Mouse (Mus musculus): ENCODE measurements at regions not wholly inside any gene's neighbourhood (a gene's known extent, or its start where the extent isn't known, plus 50 kb on each side); places are given as distances from the start of the nearest gene placed in this dataset.
"Not testable (repeated sequence)": the region's sequence is repeated elsewhere in the genome, so short reads cannot be mapped to it uniquely, and the experiment has no call there.

DNA sequence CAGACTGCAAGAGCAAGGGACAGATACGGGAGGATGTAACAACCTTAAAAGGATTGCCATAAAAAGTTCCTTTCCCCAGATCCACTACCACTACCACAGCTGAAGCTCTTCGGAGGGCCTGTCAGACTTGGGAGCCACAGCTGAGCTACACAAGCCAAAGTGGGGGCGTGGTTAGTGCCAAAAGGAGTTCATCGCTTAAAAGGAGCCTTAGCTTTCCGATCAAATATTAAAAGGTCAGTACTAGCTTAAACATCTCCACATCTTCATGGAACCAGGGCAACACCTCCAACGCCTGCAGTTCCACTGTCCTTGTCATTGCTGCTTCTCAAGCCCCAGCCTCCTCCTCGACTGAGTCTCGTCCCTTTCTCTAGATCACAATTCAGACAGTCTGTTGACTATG, 102.6 kb upstream of the Arid1b start:
- WGBS: 84% methylated on average over 8 of the region's 8 CpGs
- H3K9me3 ChIP-seq (ENCODE audit: control insufficient read depth, low read length): no peaks in the 10 kb centered on the region
- H3K27me3 ChIP-seq (replicated peaks; ENCODE audit: control insufficient read depth, insufficient read depth, low read length): no peaks in the 10 kb centered on the region
- ATAC-seq (replicated peaks; ENCODE audit: low FRiP score, low TSS enrichment, low read depth): no peak
- no peak overlapping the region for H3K27ac ChIP-seq (ENCODE audit: low read depth)
- no peak overlapping the region for H3K4me2 ChIP-seq (ENCODE audit: low read length)
- H3K4me3 ChIP-seq (ENCODE audit: low read depth, low read length): no peak overlapping the region
- H3K4me1 ChIP-seq (replicated peaks; ENCODE audit: control insufficient read depth, insufficient read depth, low read length): no peaks in the 10 kb centered on the region
- no peak overlapping the region for H3K9ac ChIP-seq (ENCODE audit: low read length)
- H3K36me3 ChIP-seq (ENCODE audit: control insufficient read depth, insufficient read depth, low read length): no peaks in the 10 kb centered on the region
- no peak for DNase-seq (ENCODE audit: low spot score)

DNA sequence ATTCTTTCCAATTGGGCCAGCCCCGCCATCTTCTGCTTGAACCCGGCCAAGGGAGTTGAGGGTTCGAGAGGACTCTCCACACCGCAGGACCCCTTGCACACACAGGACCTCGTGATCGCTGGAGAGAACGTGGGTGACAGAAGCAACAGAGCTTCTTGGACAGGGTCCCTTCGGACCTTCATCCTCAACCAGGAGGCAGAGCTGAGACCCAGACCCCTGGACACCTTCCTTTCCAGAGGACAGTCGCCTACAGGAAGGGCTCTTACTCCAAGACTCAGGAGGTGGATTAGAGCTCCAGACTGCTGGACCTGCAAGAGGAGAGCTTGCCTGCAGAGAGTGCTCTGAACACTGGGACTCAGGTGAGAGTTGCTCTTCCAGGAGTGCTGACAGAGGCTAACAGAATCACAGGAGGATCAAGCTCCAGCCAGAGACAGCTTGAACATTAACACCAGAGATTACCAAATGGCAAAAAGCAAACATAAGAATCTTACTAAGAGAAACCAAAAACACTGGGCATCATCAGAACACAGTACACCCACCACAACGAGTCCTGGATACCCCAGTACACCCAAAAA, 99.3 kb upstream of the Arid1b start:
- not testable (repeated sequence) for H3K4me1 ChIP-seq (replicated peaks; ENCODE audit: control insufficient read depth, insufficient read depth, low read length); H3K27ac ChIP-seq (ENCODE audit: low read depth); H3K27me3 ChIP-seq (replicated peaks; ENCODE audit: control insufficient read depth, insufficient read depth, low read length); H3K9me3 ChIP-seq (ENCODE audit: control insufficient read depth, low read length); H3K4me3 ChIP-seq (ENCODE audit: low read depth, low read length); H3K9ac ChIP-seq (ENCODE audit: low read length); H3K4me2 ChIP-seq (ENCODE audit: low read length); H3K36me3 ChIP-seq (ENCODE audit: control insufficient read depth, insufficient read depth, low read length); ATAC-seq (replicated peaks; ENCODE audit: low FRiP score, low TSS enrichment, low read depth)
- 91% methylated on average over 10 of the region's 10 CpGs for WGBS
- DNase-seq (ENCODE audit: low spot score): peak; percentile 29

DNA sequence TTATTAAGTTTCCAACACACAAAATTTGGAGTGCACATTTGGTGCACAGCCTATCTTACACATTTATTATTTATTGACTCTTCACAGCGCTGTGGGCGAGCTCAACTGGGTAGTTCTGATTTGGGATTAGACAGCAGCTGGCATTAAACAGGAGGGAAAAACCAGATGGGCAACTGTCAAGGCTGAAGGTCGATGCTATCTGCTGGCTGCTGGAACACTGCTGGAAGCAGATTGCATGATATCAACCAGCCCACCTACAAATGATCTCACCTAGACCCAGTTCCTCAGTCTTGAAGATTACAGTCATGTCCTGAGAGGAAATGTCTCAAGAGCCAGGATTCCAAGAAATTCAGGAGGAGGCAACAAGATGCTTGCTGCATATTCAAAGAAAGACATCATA, 91.0 kb upstream of the Arid1b start:
- no peak overlapping the region for H3K9ac ChIP-seq (ENCODE audit: low read length)
- H3K4me2 ChIP-seq (ENCODE audit: low read length): no peak overlapping the region
- 67% methylated on average over 3 of the region's 3 CpGs for WGBS
- peak; percentile 41 for DNase-seq (ENCODE audit: low spot score)
- ATAC-seq (replicated peaks; ENCODE audit: low FRiP score, low TSS enrichment, low read depth): no peak
- H3K36me3 ChIP-seq (ENCODE audit: control insufficient read depth, insufficient read depth, low read length): no peaks in the 10 kb centered on the region
- H3K9me3 ChIP-seq (ENCODE audit: control insufficient read depth, low read length): no peaks in the 10 kb centered on the region
- no peak overlapping the region for H3K4me3 ChIP-seq (ENCODE audit: low read depth, low read length)
- H3K27ac ChIP-seq (ENCODE audit: low read depth): no peak overlapping the region
- no peaks in the 10 kb centered on the region for H3K27me3 ChIP-seq (replicated peaks; ENCODE audit: control insufficient read depth, insufficient read depth, low read length)
- H3K4me1 ChIP-seq (replicated peaks; ENCODE audit: control insufficient read depth, insufficient read depth, low read length): no peaks in the 10 kb centered on the region

DNA sequence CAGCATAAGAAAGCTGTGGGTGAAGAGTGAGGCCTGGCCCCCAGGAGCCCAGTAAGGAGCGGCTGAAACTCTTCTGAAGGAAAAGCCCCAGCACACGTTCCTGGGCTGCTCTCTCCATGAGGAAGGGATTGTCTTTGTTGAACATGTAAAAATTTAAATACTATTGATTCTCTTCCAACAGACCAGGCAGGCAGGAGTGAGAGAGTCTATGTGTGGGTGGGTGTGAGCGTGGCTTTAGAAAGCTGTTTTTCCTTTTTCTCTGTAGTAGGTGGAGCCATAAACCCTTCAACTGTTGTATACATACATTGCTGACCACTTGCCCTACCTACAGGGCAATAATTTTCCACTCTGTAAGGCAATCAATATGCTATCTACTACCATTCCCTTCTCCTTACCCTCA, 87.6 kb upstream of the Arid1b start:
- DNase-seq (ENCODE audit: low spot score): peak; percentile 52
- H3K4me3 ChIP-seq (ENCODE audit: low read depth, low read length): no peak overlapping the region
- H3K9me3 ChIP-seq (ENCODE audit: control insufficient read depth, low read length): no peaks in the 10 kb centered on the region
- H3K4me1 ChIP-seq (replicated peaks; ENCODE audit: control insufficient read depth, insufficient read depth, low read length): no peaks in the 10 kb centered on the region
- peak overlapping the region; percentile 99 for H3K27ac ChIP-seq (ENCODE audit: low read depth)
- 36% methylated on average over 3 of the region's 3 CpGs for WGBS
- no peak overlapping the region for H3K4me2 ChIP-seq (ENCODE audit: low read length)
- no peak overlapping the region for H3K9ac ChIP-seq (ENCODE audit: low read length)
- no peaks in the 10 kb centered on the region for H3K36me3 ChIP-seq (ENCODE audit: control insufficient read depth, insufficient read depth, low read length)
- ATAC-seq (replicated peaks; ENCODE audit: low FRiP score, low TSS enrichment, low read depth): no peak
- H3K27me3 ChIP-seq (replicated peaks; ENCODE audit: control insufficient read depth, insufficient read depth, low read length): no peaks in the 10 kb centered on the region

DNA sequence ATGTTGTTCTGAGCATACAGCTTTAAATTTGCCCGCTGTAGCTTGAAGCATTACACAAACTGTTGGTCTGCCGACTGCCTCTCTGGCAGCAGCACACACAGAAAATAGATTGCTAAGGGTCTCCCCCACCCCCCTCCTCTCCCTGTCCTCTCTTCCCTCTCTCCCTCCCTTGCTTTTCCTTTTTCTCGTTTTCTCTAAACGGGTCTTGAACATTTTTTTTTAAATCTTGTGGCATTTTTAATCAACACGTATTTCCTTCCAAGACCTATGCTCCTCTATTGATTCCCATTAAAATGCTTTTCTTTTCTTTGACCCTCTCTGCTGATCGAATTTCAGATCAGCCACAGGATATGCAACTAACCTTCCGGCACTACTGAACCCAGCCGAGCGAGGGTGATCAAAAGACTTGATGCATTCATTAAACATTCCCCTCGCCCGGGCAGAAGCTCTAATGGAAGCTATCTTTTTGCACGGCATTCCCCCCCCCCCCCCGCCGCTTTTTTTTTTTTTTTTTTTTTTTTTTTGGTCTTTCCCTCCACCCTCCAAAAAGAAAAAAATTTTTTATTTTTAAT, 86.9 kb upstream of the Arid1b start:
- ATAC-seq (replicated peaks; ENCODE audit: low FRiP score, low TSS enrichment, low read depth) (no peak; the same call in 1 of the 2 replicates), DNase-seq (ENCODE audit: low spot score) (peak; percentile 73)
- Histone ChIP-seq H3K9ac (ENCODE audit: low read length) (peak overlapping the region; percentile 88), H3K4me1 (replicated peaks; ENCODE audit: control insufficient read depth, insufficient read depth, low read length) (no peaks in the 10 kb centered on the region), H3K27me3 (replicated peaks; ENCODE audit: control insufficient read depth, insufficient read depth, low read length) (no peaks in the 10 kb centered on the region), H3K27ac (ENCODE audit: low read depth) (peak overlapping the region; percentile 99), H3K9me3 (ENCODE audit: control insufficient read depth, low read length) (no peaks in the 10 kb centered on the region), H3K36me3 (ENCODE audit: control insufficient read depth, insufficient read depth, low read length) (no peaks in the 10 kb centered on the region), H3K4me2 (ENCODE audit: low read length) (peak overlapping the region; percentile 77), H3K4me3 (ENCODE audit: low read depth, low read length) (peak overlapping the region; percentile 50)
- 0% methylated on average over 14 of the region's 14 CpGs for WGBS

DNA sequence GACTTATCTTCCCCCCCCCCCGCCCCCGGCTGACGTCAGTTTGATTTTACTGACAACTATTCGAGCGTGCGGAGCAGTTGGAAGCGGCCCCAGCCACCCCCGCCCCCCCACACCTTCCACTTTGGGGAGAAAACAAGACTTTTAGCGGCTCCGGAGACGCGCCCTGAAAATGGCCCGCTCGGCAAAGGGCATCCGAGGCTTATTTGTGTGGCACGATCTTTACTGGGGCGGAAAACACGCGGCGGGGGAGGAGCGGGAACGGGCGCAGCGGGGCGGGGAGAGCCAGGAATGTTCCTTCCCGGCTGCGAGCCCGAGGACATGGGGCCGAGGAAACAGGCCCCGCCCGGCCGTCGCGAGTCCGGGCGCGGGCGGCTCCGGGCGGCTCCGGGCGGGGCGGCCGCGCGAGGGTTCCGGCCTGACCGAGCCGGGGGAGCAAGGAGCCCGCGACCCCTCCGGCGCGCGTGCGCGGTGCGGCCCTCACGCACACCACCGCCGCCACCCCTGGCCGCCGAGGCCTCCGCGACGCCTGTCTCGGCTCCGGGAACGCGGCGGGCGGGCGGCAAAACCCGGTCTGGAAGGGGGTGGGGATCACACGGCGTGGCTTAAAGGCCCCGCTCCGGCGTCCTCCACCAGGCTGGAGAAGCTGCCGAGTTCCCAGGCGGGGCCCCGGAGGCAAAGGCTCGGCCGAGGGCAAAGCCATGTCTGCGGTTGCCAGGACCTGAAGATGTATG, 86.1 kb upstream of the Arid1b start:
- peak; percentile 95 for ATAC-seq (replicated peaks; ENCODE audit: low FRiP score, low TSS enrichment, low read depth)
- under 1% methylated on average over 83 of the region's 85 CpGs for WGBS

DNA sequence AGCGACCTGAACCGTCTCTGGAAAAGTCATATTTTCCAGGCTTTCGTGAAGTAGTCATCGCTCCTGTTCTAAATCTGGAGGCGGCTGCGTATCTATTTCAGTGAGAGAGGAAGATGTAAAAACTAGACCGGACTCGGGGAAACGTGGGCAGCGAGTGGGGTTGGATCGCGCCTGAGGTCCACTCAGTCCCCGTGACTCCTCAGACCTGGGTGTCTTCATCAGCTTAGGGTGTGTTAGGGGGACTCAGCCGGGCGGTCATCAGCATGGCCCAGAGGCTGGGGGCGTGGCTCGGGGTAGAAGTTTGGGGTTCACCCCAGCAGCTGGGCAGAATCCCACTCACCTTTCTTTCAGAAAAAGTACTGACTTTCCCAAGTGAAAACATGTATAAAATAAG, 85.6 kb upstream of the Arid1b start:
- Histone ChIP-seq H3K9me3 (ENCODE audit: control insufficient read depth, low read length) (no peaks in the 10 kb centered on the region), H3K27me3 (replicated peaks; ENCODE audit: control insufficient read depth, insufficient read depth, low read length) (no peaks in the 10 kb centered on the region), H3K9ac (ENCODE audit: low read length) (peak overlapping the region; percentile 88), H3K4me3 (ENCODE audit: low read depth, low read length) (peak overlapping the region; percentile 50), H3K4me2 (ENCODE audit: low read length) (peak overlapping the region; percentile 77), H3K27ac (ENCODE audit: low read depth) (peak overlapping the region; percentile 99), H3K36me3 (ENCODE audit: control insufficient read depth, insufficient read depth, low read length) (no peaks in the 10 kb centered on the region), H3K4me1 (replicated peaks; ENCODE audit: control insufficient read depth, insufficient read depth, low read length) (no peaks in the 10 kb centered on the region)
- DNase-seq (ENCODE audit: low spot score) (no peak), ATAC-seq (replicated peaks; ENCODE audit: low FRiP score, low TSS enrichment, low read depth) (peak; percentile 43; the same call in 1 of the 2 replicates)
- 3% methylated on average over 17 of the region's 17 CpGs for whole genome bisulfite sequencing

More for the DNA sequence above, 86.1 kb upstream of the Arid1b start:
- no peaks in the 10 kb centered on the region for H3K36me3 ChIP-seq (ENCODE audit: control insufficient read depth, insufficient read depth, low read length)
- peak overlapping the region; percentile 77 for H3K4me2 ChIP-seq (ENCODE audit: low read length)
- no peaks in the 10 kb centered on the region for H3K27me3 ChIP-seq (replicated peaks; ENCODE audit: control insufficient read depth, insufficient read depth, low read length)
- DNase-seq (ENCODE audit: low spot score): peak; percentile 95
- peak overlapping the region; percentile 88 for H3K9ac ChIP-seq (ENCODE audit: low read length)
- peak overlapping the region; percentile 50 for H3K4me3 ChIP-seq (ENCODE audit: low read depth, low read length)
- peak overlapping the region; percentile 99 for H3K27ac ChIP-seq (ENCODE audit: low read depth)
- no peaks in the 10 kb centered on the region for H3K4me1 ChIP-seq (replicated peaks; ENCODE audit: control insufficient read depth, insufficient read depth, low read length)
- no peaks in the 10 kb centered on the region for H3K9me3 ChIP-seq (ENCODE audit: control insufficient read depth, low read length)

DNA sequence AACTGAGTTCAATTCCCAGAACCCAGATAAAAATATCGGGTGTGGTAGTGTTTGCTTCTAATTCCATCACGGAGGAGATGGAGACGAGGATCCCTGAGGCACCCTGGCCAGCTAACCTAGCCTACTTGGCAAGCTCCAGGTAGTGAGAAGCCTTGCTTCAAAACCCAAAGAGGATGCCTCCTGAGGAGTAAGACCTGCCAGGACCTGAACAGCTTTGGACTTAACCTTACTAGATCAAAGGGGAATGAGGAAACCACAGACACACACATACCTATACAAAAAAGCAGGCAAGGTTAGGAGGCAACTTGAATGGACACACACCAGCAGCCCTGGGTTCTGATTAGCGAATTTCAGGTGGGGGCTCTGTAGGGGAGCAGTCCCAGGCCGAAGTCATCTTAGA, 84.0 kb upstream of the Arid1b start:
- ATAC-seq (replicated peaks; ENCODE audit: low FRiP score, low TSS enrichment, low read depth) (no peak), DNase-seq (ENCODE audit: low spot score) (peak; percentile 41)
- H3K27ac ChIP-seq (ENCODE audit: low read depth): no peak overlapping the region
- no peak overlapping the region for H3K4me2 ChIP-seq (ENCODE audit: low read length)
- H3K9ac ChIP-seq (ENCODE audit: low read length): no peak overlapping the region
- no peak overlapping the region for H3K4me3 ChIP-seq (ENCODE audit: low read depth, low read length)
- H3K27me3 ChIP-seq (replicated peaks; ENCODE audit: control insufficient read depth, insufficient read depth, low read length): no peaks in the 10 kb centered on the region
- 79% methylated on average over 5 of the region's 5 CpGs for WGBS
- no peaks in the 10 kb centered on the region for H3K36me3 ChIP-seq (ENCODE audit: control insufficient read depth, insufficient read depth, low read length)
- no peaks in the 10 kb centered on the region for H3K4me1 ChIP-seq (replicated peaks; ENCODE audit: control insufficient read depth, insufficient read depth, low read length)
- no peaks in the 10 kb centered on the region for H3K9me3 ChIP-seq (ENCODE audit: control insufficient read depth, low read length)

All from intestine, embryonic 14.5 days (tissue).